Mouse (Mus musculus) embryonic fibroblast, embryonic 13.5 days (primary cell): ENCODE measurements around the gene Eef1akmt3. TPM values are rescaled to one million over a fixed set of nuclear protein-coding genes. Genes with fewer than 3 reads are reported as not detected.

Experiments
- H3K27ac ChIP-seq: 2 replicates; pipeline ENCODE4 v1.5.1; 2012; ENCODE audit warnings: low read length, control low read depth, inconsistent platforms; ENCODE audit not compliant: insufficient read depth
- H3K4me1 ChIP-seq: 2 replicates; pipeline ENCODE4 v1.6.1; 2011; ENCODE audit warnings: low read length; ENCODE audit not compliant: control insufficient read depth, insufficient read depth
- H3K4me3 ChIP-seq: 2 replicates; pipeline ENCODE4 v1.5.1; 2011; ENCODE audit warnings: mild to moderate bottlenecking, control low read depth, low read length; ENCODE audit not compliant: insufficient read depth
- CTCF ChIP-seq: IDR thresholded peaks from 2 replicates; pipeline ENCODE4 v1.5.1; 2011; ENCODE audit warnings: mild to moderate bottlenecking, control low read depth, low read length, moderate library complexity, borderline replicate concordance; ENCODE audit not compliant: insufficient read depth
- POLR2A ChIP-seq: IDR thresholded peaks from 2 replicates; pipeline ENCODE4 v1.6.1; 2011; ENCODE audit warnings: low read depth, mild to moderate bottlenecking, control low read depth, low read length, moderate library complexity
- polyA plus RNA-seq: library from polyadenylated mRNA; stranded (reverse); fragments of >200 nt; gene quantifications from 2 replicates; pipeline ENCODE4 v1.2.4, GENCODE M21; 2011; ENCODE audit warnings: low read depth; ENCODE audit not compliant: missing spikeins, insufficient read length

The Eef1akmt3 gene
- polyA plus RNA-seq, 1 experiment = 3.7 TPM

- H3K27ac ChIP-seq = peak overlapping the region; percentile 52
- H3K4me1 ChIP-seq = peaks cover 29% of the 10 kb centered on the region
- TF ChIP-seq CTCF = no peak
- no peak for TF ChIP-seq POLR2A
- no peak overlapping the region for H3K4me3 ChIP-seq
Observed at GRCm38 (mm10) chr10:126986541-126986961, 54.8 kb downstream of the Eef1akmt3 start.

GRCm38 (mm10) chr10:126985579-126985978 lies 55.7 kb downstream of the Eef1akmt3 start:
- peaks cover 29% of the 10 kb centered on the region for H3K4me1 ChIP-seq
- H3K27ac ChIP-seq = no peak overlapping the region
- no peak overlapping the region for H3K4me3 ChIP-seq
- no peak for TF ChIP-seq CTCF
- TF ChIP-seq POLR2A = no peak

GRCm38 (mm10) chr10:126985127-126985526 lies 56.2 kb downstream of the Eef1akmt3 start:
- H3K27ac ChIP-seq = no peak overlapping the region
- TF ChIP-seq CTCF (no peak), POLR2A (no peak)
- peaks cover 29% of the 10 kb centered on the region for H3K4me1 ChIP-seq
- no peak overlapping the region for H3K4me3 ChIP-seq

GRCm38 (mm10) chr10:126984189-126985004 lies 56.9 kb downstream of the Eef1akmt3 start:
- peaks cover 29% of the 10 kb centered on the region for H3K4me1 ChIP-seq
- TF ChIP-seq POLR2A (0 out of 2 replicates have a peak, but pooled peaks have one; percentile 17), CTCF (no peak)
- no peak overlapping the region for H3K4me3 ChIP-seq
- H3K27ac ChIP-seq = peak overlapping the region; percentile 44

GRCm38 (mm10) chr10:126983193-126983725 lies 58.1 kb downstream of the Eef1akmt3 start:
- peaks cover 29% of the 10 kb centered on the region for H3K4me1 ChIP-seq
- no peak overlapping the region for H3K4me3 ChIP-seq
- no peak overlapping the region for H3K27ac ChIP-seq
- TF ChIP-seq CTCF (no peak), POLR2A (no peak)

- H3K27ac ChIP-seq = peak overlapping the region; percentile 88; the same call in 1 of the 2 replicates
- H3K4me1 ChIP-seq = peaks cover 27% of the 10 kb centered on the region
- H3K4me3 ChIP-seq = peak overlapping the region; percentile 91
Observed at GRCm38 (mm10) chr10:126981746-126982145, 59.6 kb downstream of the Eef1akmt3 start.

More at GRCm38 (mm10) chr10:126981746-126982145, 59.6 kb downstream of the Eef1akmt3 start:
- TF ChIP-seq CTCF = no peak
- peak; percentile 81 for TF ChIP-seq POLR2A

Other genes with a start within 250 kb of the Eef1akmt3 start
- 4.7 and 5.2 TPM in 2 replicates for gene Atp23, start 140.2 kb downstream of the Eef1akmt3 start, polyA plus RNA-seq
- gene Ctdsp2, start 62.8 kb downstream of the Eef1akmt3 start, polyA plus RNA-seq = 152 and 208 TPM in 2 replicates
- 0.57 and 1.5 TPM in 2 replicates for gene Avil, start 40.8 kb downstream of the Eef1akmt3 start, polyA plus RNA-seq
- 25.4 and 28.6 TPM in 2 replicates for gene Tsfm, start 10.7 kb downstream of the Eef1akmt3 start, polyA plus RNA-seq
- 21.8 and 24.3 TPM in 2 replicates for gene Mettl1, start 99 bp downstream of the Eef1akmt3 start, polyA plus RNA-seq
- not detected in 2 replicates for gene Cyp27b1, start 6.7 kb upstream of the Eef1akmt3 start, polyA plus RNA-seq
- 2.8 and 3.0 TPM in 2 replicates for gene March9, start 18.7 kb upstream of the Eef1akmt3 start, polyA plus RNA-seq
- 596 and 724 TPM in 2 replicates for gene Cdk4, start 22.0 kb upstream of the Eef1akmt3 start, polyA plus RNA-seq
- gene Tspan31, start 28.8 kb upstream of the Eef1akmt3 start, polyA plus RNA-seq = 118 and 143 TPM in 2 replicates
- 0.08 and 0.21 TPM in 2 replicates for gene Agap2, start 33.8 kb upstream of the Eef1akmt3 start, polyA plus RNA-seq
- gene Os9, start 79.6 kb upstream of the Eef1akmt3 start, polyA plus RNA-seq = 84.1 and 87.6 TPM in 2 replicates
- gene B4galnt1, start 123.7 kb upstream of the Eef1akmt3 start, polyA plus RNA-seq = 28.3 and 39.3 TPM in 2 replicates
- 2.2 and 2.8 TPM in 2 replicates for gene Slc26a10, start 139.1 kb upstream of the Eef1akmt3 start, polyA plus RNA-seq
- 187 TPM in 2 replicates for gene Arhgef25, start 148.6 kb upstream of the Eef1akmt3 start, polyA plus RNA-seq
- 62.3 and 82.0 TPM in 2 replicates for gene Dtx3, start 154.2 kb upstream of the Eef1akmt3 start, polyA plus RNA-seq
- 24.3 and 25.2 TPM in 2 replicates for gene Pip4k2c, start 170.1 kb upstream of the Eef1akmt3 start, polyA plus RNA-seq
- 0.80 and 1.6 TPM in 2 replicates for gene Kif5a, start 221.8 kb upstream of the Eef1akmt3 start, polyA plus RNA-seq
- 149 and 162 TPM in 2 replicates for gene Dctn2, start 224.9 kb upstream of the Eef1akmt3 start, polyA plus RNA-seq
- gene Mbd6, start 247.5 kb upstream of the Eef1akmt3 start, polyA plus RNA-seq = 26.4 and 27.2 TPM in 2 replicates